Mouse (Mus musculus) CH12.LX (cell line): Measurements from ENCODE around the gene 6030408B16Rik. TPM values are rescaled to one million over a fixed set of nuclear protein-coding genes. Genes with fewer than 3 reads are reported as not detected.

Experiments used
- DNase-seq: peaks from one replicate; pipeline ENCODE4 v3.0.0-alpha.2; 2013; ENCODE audit errors: extremely low read depth
- H3K27ac ChIP-seq: 2 replicates; pipeline ENCODE4 v1.5.1; 2012; ENCODE audit warnings: low read depth, mild to moderate bottlenecking, control low read depth, moderate library complexity; ENCODE audit not compliant: insufficient read depth
- H3K27me3 ChIP-seq: replicated peaks from 2 replicates; pipeline ENCODE3; 2012; ENCODE audit warnings: inconsistent platforms
- H3K36me3 ChIP-seq, 2 experiments: replicated peaks in 1 of 2; 2 replicates each; pipeline versions ENCODE3 to v1.6.1; 2012; ENCODE audit warnings: inconsistent platforms in 1 of 2, low read length in 1 of 2, mild to moderate bottlenecking in 1 of 2, mixed read lengths in 1 of 2, moderate library complexity in 1 of 2; ENCODE audit not compliant: control insufficient read depth in 1 of 2, insufficient read depth in 1 of 2
- H3K4me1 ChIP-seq, 2 experiments: 2 replicates each; pipeline ENCODE4 v1.6.1; 2012; ENCODE audit warnings: inconsistent platforms in 1 of 2, moderate library complexity in 1 of 2; ENCODE audit not compliant: insufficient read depth in 2 of 2, control insufficient read depth in 1 of 2
- H3K4me2 ChIP-seq: 2 replicates; pipeline ENCODE4 v1.6.1; 2012; ENCODE audit warnings: low read depth, mild to moderate bottlenecking, control low read depth; ENCODE audit not compliant: poor library complexity, insufficient read depth, severe bottlenecking
- H3K4me3 ChIP-seq, 3 experiments: fragments of 150-350 bp in 1 of 3; sonication (generic) in 1 of 3; replicated peaks in 1 of 3; 2 replicates each; pipeline versions ENCODE3 to v1.5.1; 2011 to 2012; ENCODE audit warnings: low read depth in 2 of 3, low read length in 2 of 3, mild to moderate bottlenecking in 2 of 3, moderate library complexity in 2 of 3, control low read depth in 1 of 3, improper control_type of control experiment in 1 of 3, inconsistent platforms in 1 of 3, mixed read lengths in 1 of 3; ENCODE audit not compliant: poor library complexity in 1 of 3
- H3K79me2 ChIP-seq: replicated peaks from 2 replicates; pipeline ENCODE4 v1.6.1; 2012; ENCODE audit warnings: mild to moderate bottlenecking, moderate library complexity; ENCODE audit not compliant: control insufficient read depth, poor library complexity, insufficient read depth, severe bottlenecking; ENCODE audit errors: extremely low read depth
- H3K9ac ChIP-seq: 2 replicates; pipeline ENCODE4 v1.6.1; 2012; ENCODE audit warnings: low read depth, mild to moderate bottlenecking, control low read depth, moderate library complexity; ENCODE audit not compliant: insufficient read depth
- H3K9me3 ChIP-seq: replicated peaks from 2 replicates; pipeline ENCODE3; 2012; ENCODE audit warnings: low read length, inconsistent platforms, mixed read lengths
- CTCF ChIP-seq, 2 experiments: IDR thresholded peaks in 1 of 2; conservative IDR thresholded peaks in 1 of 2; 2 replicates each; pipeline ENCODE4 v1.5.1; 2011 to 2012; ENCODE audit warnings: low read depth in 2 of 2, low read length in 2 of 2, improper control_type of control experiment in 1 of 2, inconsistent platforms in 1 of 2, mild to moderate bottlenecking in 1 of 2, moderate library complexity in 1 of 2
- ELF1 ChIP-seq: IDR thresholded peaks from 2 replicates; pipeline ENCODE4 v1.6.1; 2014; ENCODE audit warnings: low read depth, mild to moderate bottlenecking, inconsistent platforms, low read length, improper control_type of control experiment
- GABPA ChIP-seq: IDR thresholded peaks from 2 replicates; pipeline ENCODE4 v1.6.1; 2012; ENCODE audit warnings: low read depth, low read length, improper control_type of control experiment, inconsistent platforms; ENCODE audit not compliant: insufficient replicate concordance
- JUN ChIP-seq: IDR thresholded peaks from 2 replicates; pipeline ENCODE4 v1.6.1; 2011; ENCODE audit warnings: low read depth, mild to moderate bottlenecking, low read length, improper control_type of control experiment, moderate library complexity; ENCODE audit not compliant: insufficient read depth
- JUND ChIP-seq: conservative IDR thresholded peaks from 2 replicates; pipeline ENCODE4 v1.6.1; 2011; ENCODE audit warnings: low read depth, low read length, improper control_type of control experiment
- KAT2A ChIP-seq: IDR thresholded peaks from 2 replicates; pipeline ENCODE4 v1.6.1; 2012; ENCODE audit warnings: low read length, improper control_type of control experiment, inconsistent platforms; ENCODE audit not compliant: insufficient replicate concordance
- MAZ ChIP-seq: IDR thresholded peaks from 2 replicates; pipeline ENCODE4 v1.6.1; 2012; ENCODE audit warnings: low read depth, mild to moderate bottlenecking, inconsistent platforms, low read length, improper control_type of control experiment, moderate library complexity
- MEF2A ChIP-seq: IDR thresholded peaks from 2 replicates; pipeline ENCODE4 v1.6.1; 2014; ENCODE audit warnings: low read depth, mild to moderate bottlenecking, inconsistent platforms, low read length, improper control_type of control experiment, borderline replicate concordance
- MXI1 ChIP-seq: IDR thresholded peaks from 2 replicates; pipeline ENCODE4 v1.6.1; 2011; ENCODE audit warnings: mild to moderate bottlenecking, low read depth, low read length, improper control_type of control experiment
- MYC ChIP-seq: IDR thresholded peaks from 2 replicates; pipeline ENCODE4 v1.6.1; 2011; ENCODE audit warnings: low read depth, mild to moderate bottlenecking, improper control_type of control experiment, low read length
- NRF1 ChIP-seq: IDR thresholded peaks from 2 replicates; pipeline ENCODE4 v1.6.1; 2014; ENCODE audit warnings: low read depth, mild to moderate bottlenecking, inconsistent platforms, low read length, improper control_type of control experiment, moderate library complexity
- PAX5 ChIP-seq: IDR thresholded peaks from 2 replicates; pipeline ENCODE4 v1.6.1; 2012; ENCODE audit warnings: low read length, inconsistent platforms, mixed read lengths
- POLR2AphosphoS2 ChIP-seq: IDR thresholded peaks from 2 replicates; pipeline ENCODE4 v1.6.1; 2011; ENCODE audit warnings: low read depth, low read length, improper control_type of control experiment
- RAD21 ChIP-seq: IDR thresholded peaks from 2 replicates; pipeline ENCODE4 v1.6.1; 2011; ENCODE audit warnings: low read depth, mild to moderate bottlenecking, low read length, improper control_type of control experiment, moderate library complexity
- SIN3A ChIP-seq: IDR thresholded peaks from 2 replicates; pipeline ENCODE4 v1.6.1; 2012; ENCODE audit warnings: low read length, improper control_type of control experiment, inconsistent platforms
- SMC3 ChIP-seq: IDR thresholded peaks from 2 replicates; pipeline ENCODE4 v1.6.1; 2011; ENCODE audit warnings: low read depth, low read length, improper control_type of control experiment
- TCF12 ChIP-seq: IDR thresholded peaks from 2 replicates; pipeline ENCODE4 v1.6.1; 2014; ENCODE audit warnings: low read depth, mild to moderate bottlenecking, inconsistent platforms, low read length, improper control_type of control experiment
- UBTF ChIP-seq: IDR thresholded peaks from 2 replicates; pipeline ENCODE4 v1.6.1; 2012; ENCODE audit warnings: low read depth, mild to moderate bottlenecking, inconsistent platforms, low read length, improper control_type of control experiment, moderate library complexity
- USF1 ChIP-seq: IDR thresholded peaks from 2 replicates; pipeline ENCODE4 v1.6.1; 2014; ENCODE audit warnings: low read depth, mild to moderate bottlenecking, inconsistent platforms, low read length, improper control_type of control experiment
- USF2 ChIP-seq: conservative IDR thresholded peaks from 2 replicates; pipeline ENCODE4 v1.6.1; 2011; ENCODE audit warnings: low read depth, low read length, improper control_type of control experiment
- ZKSCAN1 ChIP-seq: IDR thresholded peaks from 2 replicates; pipeline ENCODE4 v1.6.1; 2012; ENCODE audit warnings: low read depth, inconsistent platforms, low read length, improper control_type of control experiment, borderline replicate concordance
- ZMIZ1 ChIP-seq: IDR thresholded peaks from 2 replicates; pipeline ENCODE4 v1.6.1; 2012; ENCODE audit warnings: low read depth, mild to moderate bottlenecking, inconsistent platforms, low read length, improper control_type of control experiment
- dilution Hi-C: fragments of 300-500 bp; cut with MboI; formaldehyde crosslinking; loops from 2 replicates; pipeline ENCODE4 v1.14.3; 2020; ENCODE audit warnings: low sequenced_read_pairs; ENCODE audit not compliant: extremely low pct_unique_long_range_greater_than_20kb, extremely low pct_ligation_motif_present
- in situ Hi-C: fragments of 300-500 bp; cut with MboI; formaldehyde crosslinking; loops from 3 replicates; pipeline ENCODE4 v1.14.3; 2019; ENCODE audit warnings: low sequenced_read_pairs, low pct_ligation_motif_present, low pct_unique_long_range_greater_than_20kb, mixed read lengths
- polyA plus RNA-seq: library from polyadenylated mRNA; unstranded; fragments of >175 nt; gene quantifications from 2 replicates; pipeline ENCODE4 v1.2.1, GENCODE M21; 2012; ENCODE audit warnings: low read depth; ENCODE audit not compliant: insufficient read length
- total RNA-seq, 2 experiments: library from RNA; depleted of rRNA; stranded (reverse); fragments of 300-350 nt in 1 of 2; fragments of >200 nt in 1 of 2; gene quantifications; 2 replicates each; pipeline ENCODE4 v1.2.3; 2012 to 2014

The 6030408B16Rik gene
- total RNA-seq (2012; rRNA removed) (0.13 TPM in 1 of 2 replicates, not detected in the other), total RNA-seq (2014; rRNA removed) (0.17 and 0.20 TPM in 2 replicates), polyA plus RNA-seq (not detected in 2 replicates)

- Histone ChIP-seq H3K36me3 (peaks cover 30 to 52% of the 10 kb centered on the region in 2 experiments), H3K27me3 (no peaks in the 10 kb centered on the region), H3K9me3 (no peaks in the 10 kb centered on the region), H3K4me2 (no peak within 1 kb of the TSS), H3K79me2 (no peaks in the 10 kb centered on the region), H3K4me3 (no peak within 1 kb of the TSS), H3K27ac (no peak within 1 kb of the TSS), H3K4me1 (peaks cover 3 to 5% of the 10 kb centered on the region in 2 experiments; a peak in 1 of 4 replicates), H3K9ac (no peak within 1 kb of the TSS)
- DNase-seq: no peak
- no peak for TF ChIP-seq KAT2A
- no peak for TF ChIP-seq ELF1
- TF ChIP-seq NRF1: no peak
- no peak for TF ChIP-seq GABPA
- TF ChIP-seq RAD21: no peak
- no peak for TF ChIP-seq JUND
- no peak for TF ChIP-seq MEF2A
- TF ChIP-seq JUN: no peak
- TF ChIP-seq MYC: no peak
- TF ChIP-seq SIN3A: no peak
- no peak for TF ChIP-seq ZMIZ1
- no peak for TF ChIP-seq POLR2AphosphoS2
- no peak for TF ChIP-seq SMC3
- no peak for TF ChIP-seq USF2
- TF ChIP-seq MAZ: no peak
- no peak for TF ChIP-seq USF1
- TF ChIP-seq PAX5: no peak
- TF ChIP-seq ZKSCAN1: no peak
- no peak for TF ChIP-seq UBTF
- dilution Hi-C loops: no loop called here
- in situ Hi-C loops: no loop called here
Observed at GRCm38 (mm10) chr15:101293025-101293621, at the start of gene 6030408B16Rik. Gene 6030408B16Rik, plus strand, starts transcription at chr15:101293212.

- in situ Hi-C loops: loop anchor here (5.0 kb wide), 1 partner anchor 33 kb away; no protein-coding TSS in a partner anchor
- Histone ChIP-seq H3K79me2 (no peaks in the 10 kb centered on the region), H3K27me3 (peaks cover 22% of the 10 kb centered on the region), H3K4me3 (no peak overlapping the region), H3K36me3 (no peaks in the 10 kb centered on the region), H3K4me1 (peaks cover 3 to 46% of the 10 kb centered on the region in 2 experiments), H3K9me3 (peaks cover 5% of the 10 kb centered on the region), H3K27ac (no peak overlapping the region), H3K9ac (no peak overlapping the region), H3K4me2 (no peak overlapping the region)
- dilution Hi-C loops: no loop called here
- TF ChIP-seq KAT2A (no peak), PAX5 (no peak), CTCF (conservative IDR thresholded peaks at IDR 0.05 in 1 of 2, IDR thresholded peaks at IDR 0.05 in 1 of 2; ENCODE audit: low read depth in 2 of 2, low read length in 2 of 2) (no peak), JUN (no peak), RAD21 (no peak), SIN3A (no peak), ZKSCAN1 (no peak), MXI1 (no peak), POLR2AphosphoS2 (no peak), TCF12 (no peak), JUND (no peak)
- DNase-seq: no peak
Observed at GRCm38 (mm10) chr15:101244012-101244411, 49.0 kb upstream of the 6030408B16Rik start.
